Mouse (Mus musculus) midbrain, embryonic 11.5 days (tissue): ENCODE measurements around the gene Ces4a. TPM values are rescaled to one million over a fixed set of nuclear protein-coding genes. Genes with fewer than 3 reads are reported as not detected.
"Not testable (repeated sequence)": the region's sequence is repeated elsewhere in the genome, so short reads cannot be mapped to it uniquely, and the experiment has no call there.

ENCODE experiments used
- ATAC-seq: fragments of 200-750 bp; cut with Nextera tagmentation; 2 replicates; pipeline ENCODE4 v1.8.0; 2017; ENCODE audit warnings: moderate TSS enrichment, moderate library complexity; ENCODE audit not compliant: low FRiP score
- DNase-seq: peaks from one replicate; pipeline ENCODE4 v3.0.0; 2015; ENCODE audit warnings: low spot score; ENCODE audit errors: missing footprints
- H3K27ac ChIP-seq: fragments of 300-500 bp; sonication (generic); 2 replicates; pipeline ENCODE4 v1.5.1; 2014; ENCODE audit warnings: low read depth, low read length
- H3K27me3 ChIP-seq: fragments of 300-500 bp; sonication (generic); 2 replicates; pipeline ENCODE4 v1.6.1; 2014; ENCODE audit warnings: mild to moderate bottlenecking, low read length, moderate library complexity, mixed read lengths; ENCODE audit not compliant: control insufficient read depth, insufficient read depth
- H3K36me3 ChIP-seq: fragments of 300-500 bp; sonication (generic); 2 replicates; pipeline ENCODE4 v1.6.1; 2014; ENCODE audit warnings: mild to moderate bottlenecking, low read length, moderate library complexity, mixed read lengths; ENCODE audit not compliant: control insufficient read depth, insufficient read depth
- H3K4me1 ChIP-seq: fragments of 300-500 bp; sonication (generic); 2 replicates; pipeline ENCODE4 v1.6.1; 2014; ENCODE audit warnings: low read length; ENCODE audit not compliant: control insufficient read depth, insufficient read depth
- H3K4me2 ChIP-seq: fragments of 300-500 bp; sonication (generic); 2 replicates; pipeline ENCODE4 v1.6.1; 2014; ENCODE audit warnings: mild to moderate bottlenecking, moderate library complexity
- H3K4me3 ChIP-seq: fragments of 300-500 bp; sonication (generic); 2 replicates; pipeline ENCODE4 v1.5.1; 2014; ENCODE audit warnings: low read depth, low read length
- H3K9ac ChIP-seq: fragments of 300-500 bp; sonication (generic); 2 replicates; pipeline ENCODE4 v1.6.1; 2014; ENCODE audit warnings: low read length
- H3K9me3 ChIP-seq: fragments of 300-500 bp; sonication (generic); 2 replicates; pipeline ENCODE4 v1.6.1; 2016; ENCODE audit warnings: low read length; ENCODE audit not compliant: control insufficient read depth
- WGBS: fragments of 180-500 bp; shearing (Covaris S2); extraction: QIAGEN DNeasy Blood & Tissue Kit; methylation state at CpG from one replicate; pipeline ENCODE4 v1.1.7; 2014; 5-methylcytosine and 5-hydroxymethylcytosine counted together
- polyA plus RNA-seq: library from polyadenylated mRNA; unstranded; fragments of >200 nt; fragmentation: Nextera tagmentation; extraction: Ambion mirVana; gene quantifications from 2 replicates; pipeline ENCODE4 v1.2.1, GENCODE M21; 2014

Gene Ces4a
- polyA plus RNA-seq, 1 experiment from 2014 or later, result not detected

DNA sequence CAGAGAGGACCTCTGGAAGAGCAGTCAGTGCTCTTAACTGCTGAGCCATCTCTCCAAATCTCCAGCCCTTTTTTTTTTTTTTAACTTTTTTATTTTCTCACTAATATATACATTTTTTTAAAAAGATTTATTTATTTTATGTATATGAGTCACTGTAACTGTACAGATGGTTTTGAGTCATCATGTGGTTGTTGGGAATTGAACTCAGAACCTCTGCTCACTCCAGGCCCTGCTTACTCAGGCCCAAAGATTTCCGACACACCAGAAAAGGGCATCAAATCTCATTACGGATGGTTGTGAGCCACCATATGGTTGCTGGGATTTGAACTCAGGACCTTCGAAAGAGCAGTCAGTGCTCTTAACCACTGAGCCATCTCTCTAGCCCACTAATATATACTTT is 43.7 kb downstream of the Ces4a start:
- not testable (repeated sequence) for H3K4me2 ChIP-seq, H3K9ac ChIP-seq, ATAC-seq, H3K36me3 ChIP-seq, H3K27ac ChIP-seq, H3K4me1 ChIP-seq, H3K9me3 ChIP-seq, H3K27me3 ChIP-seq, DNase-seq, H3K4me3 ChIP-seq
- 94% methylated on average over 3 of the region's 3 CpGs for WGBS

DNA sequence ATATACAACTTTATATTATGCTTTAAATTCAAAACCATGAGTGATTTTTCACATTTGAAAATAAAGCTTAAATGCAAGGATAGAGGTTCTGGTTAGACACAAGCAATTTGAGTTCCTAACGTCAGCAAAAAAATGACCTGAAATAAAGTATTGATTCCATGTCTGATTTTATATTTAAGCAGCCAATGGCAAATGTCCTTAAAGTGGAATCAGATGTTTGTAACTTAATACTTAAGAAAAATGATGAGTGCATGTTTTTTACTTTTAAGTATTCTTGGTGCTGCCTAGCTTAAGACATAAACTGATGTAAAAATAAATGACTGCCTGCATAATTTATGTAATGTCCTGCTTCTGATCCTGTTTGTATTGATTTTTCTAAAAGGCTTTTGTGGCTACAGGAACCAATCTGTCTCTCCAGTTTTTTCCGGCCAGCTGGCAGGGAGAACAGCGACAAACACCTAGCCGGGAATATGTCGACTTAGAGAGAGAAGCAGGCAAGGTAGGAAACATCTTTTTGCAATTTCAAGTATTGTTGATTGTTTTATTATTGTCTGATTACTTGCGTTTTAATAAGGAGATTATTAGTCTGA is 46.7 kb downstream of the Ces4a start:
- H3K4me2 ChIP-seq, result no peak overlapping the region
- no peaks in the 10 kb centered on the region; the same call in 1 of the 2 replicates for H3K4me1 ChIP-seq
- H3K9ac ChIP-seq, result no peak overlapping the region
- H3K27me3 ChIP-seq, result no peaks in the 10 kb centered on the region
- no peak overlapping the region for H3K27ac ChIP-seq
- no peak overlapping the region for H3K4me3 ChIP-seq
- H3K36me3 ChIP-seq, result peaks cover 7% of the 10 kb centered on the region; the same call in 1 of the 2 replicates
- WGBS, result 83% methylated on average over 6 of the region's 6 CpGs
- ATAC-seq (no peak), DNase-seq (no peak)
- H3K9me3 ChIP-seq, result no peaks in the 10 kb centered on the region

DNA sequence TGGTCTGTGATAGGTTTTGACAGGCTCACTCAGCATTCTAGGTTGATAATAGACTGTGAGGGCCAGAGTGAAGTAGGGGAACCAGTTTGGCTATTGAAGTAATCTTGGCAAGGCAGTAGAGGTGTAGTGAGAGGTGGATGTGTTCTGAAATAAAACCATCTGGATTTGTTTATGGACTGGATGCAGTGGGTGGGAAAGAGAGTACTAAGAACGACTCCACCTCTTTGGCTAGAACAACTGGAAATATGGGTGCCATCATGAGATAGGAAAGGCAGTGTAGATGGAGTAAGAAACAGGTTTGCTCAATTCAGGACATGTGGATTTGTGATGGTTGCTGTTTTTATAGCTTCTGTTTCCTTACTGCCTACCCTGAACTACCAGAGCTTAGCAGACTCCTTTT is 50.6 kb downstream of the Ces4a start:
- no peak overlapping the region for H3K4me3 ChIP-seq
- no peak for ATAC-seq
- H3K9ac ChIP-seq, result no peak overlapping the region
- no peak overlapping the region for H3K4me2 ChIP-seq
- no peak for DNase-seq
- no peaks in the 10 kb centered on the region for H3K4me1 ChIP-seq
- no peaks in the 10 kb centered on the region for H3K27me3 ChIP-seq
- H3K36me3 ChIP-seq, result peaks cover 5% of the 10 kb centered on the region; the same call in 1 of the 2 replicates
- no peaks in the 10 kb centered on the region for H3K9me3 ChIP-seq
- H3K27ac ChIP-seq, result no peak overlapping the region
- WGBS, result 92% methylated on average over 1 of the region's 1 CpGs

DNA sequence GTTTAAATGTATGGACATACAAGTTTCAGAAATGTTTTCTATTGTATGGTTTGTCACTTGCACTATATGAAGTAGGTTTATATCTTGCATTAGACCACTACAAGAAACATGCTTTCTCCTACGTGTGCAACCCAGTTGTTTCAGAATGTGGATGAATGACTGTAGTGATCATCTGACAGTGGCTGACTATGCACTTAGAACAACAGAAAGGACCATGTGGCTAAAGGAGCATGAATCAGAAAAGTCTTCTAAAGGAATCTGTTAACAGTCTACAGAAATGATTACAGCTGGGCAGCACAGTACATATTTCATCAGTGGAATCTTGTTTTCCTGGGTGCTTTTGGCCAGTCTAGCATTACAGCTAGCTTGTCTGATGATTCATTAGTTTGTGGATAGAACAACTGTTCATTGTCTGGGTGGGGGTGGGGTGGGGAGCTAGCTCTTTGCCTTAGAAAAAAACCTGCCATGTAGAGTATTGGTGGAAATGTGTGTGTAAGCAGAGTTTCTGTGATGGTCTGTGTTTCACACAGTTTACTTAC is 54.9 kb downstream of the Ces4a start:
- Histone ChIP-seq H3K27ac (no peak overlapping the region), H3K4me3 (no peak overlapping the region), H3K9me3 (no peaks in the 10 kb centered on the region), H3K36me3 (no peaks in the 10 kb centered on the region), H3K4me2 (no peak overlapping the region), H3K9ac (no peak overlapping the region), H3K4me1 (no peaks in the 10 kb centered on the region), H3K27me3 (no peaks in the 10 kb centered on the region)
- no peak for ATAC-seq
- DNase-seq, result no peak
- WGBS, result 90% methylated on average over 1 of the region's 1 CpGs

DNA sequence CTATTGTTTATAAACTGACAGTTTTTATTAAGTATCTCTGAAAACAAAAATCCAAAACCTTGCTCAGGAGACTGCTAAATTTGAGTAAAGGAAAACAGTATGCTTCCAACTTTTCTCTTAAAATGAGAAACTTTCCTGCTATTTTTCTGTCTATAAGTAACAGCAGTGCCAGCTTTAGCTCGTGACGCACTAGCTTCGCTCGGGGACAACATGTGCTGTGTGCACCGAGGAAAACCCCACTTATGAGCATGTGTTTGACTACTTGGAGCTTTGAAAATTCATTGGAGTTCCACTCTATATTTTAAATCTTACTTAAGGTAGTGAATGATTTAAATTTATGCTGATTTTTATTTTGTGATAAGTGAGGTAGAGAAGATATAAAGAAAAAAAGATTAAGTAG is 60.6 kb downstream of the Ces4a start:
- WGBS, result 93% methylated on average over 5 of the region's 5 CpGs
- H3K4me3 ChIP-seq, result no peak overlapping the region
- ATAC-seq (no peak), DNase-seq (no peak)
- peaks cover 10% of the 10 kb centered on the region; the same call in 1 of the 2 replicates for H3K36me3 ChIP-seq
- no peak overlapping the region for H3K9ac ChIP-seq
- no peaks in the 10 kb centered on the region for H3K4me1 ChIP-seq
- no peaks in the 10 kb centered on the region for H3K9me3 ChIP-seq
- no peak overlapping the region for H3K27ac ChIP-seq
- H3K4me2 ChIP-seq, result no peak overlapping the region
- no peaks in the 10 kb centered on the region for H3K27me3 ChIP-seq

Other genes starting within 250 kb of the Ces4a start
- gene Ces2e, start 205.5 kb upstream of the Ces4a start, polyA plus RNA-seq, result not detected in 2 replicates
- not detected in 2 replicates for gene Ces2f, start 184.4 kb upstream of the Ces4a start, polyA plus RNA-seq
- gene Ces2g, start 170.1 kb upstream of the Ces4a start, polyA plus RNA-seq, result 0.05 TPM in 1 of 2 replicates, not detected in the other
- gene Ces2h, start 130.9 kb upstream of the Ces4a start, polyA plus RNA-seq, result not detected in 2 replicates
- gene Ces3a, start 83.2 kb upstream of the Ces4a start, polyA plus RNA-seq, result not detected in 2 replicates
- gene Ces3b, start 48.0 kb upstream of the Ces4a start, polyA plus RNA-seq, result not detected in 2 replicates
- 49.8 and 60.2 TPM in 2 replicates for gene Cbfb, start 38.9 kb downstream of the Ces4a start, polyA plus RNA-seq
- 32.3 and 32.9 TPM in 2 replicates for gene D230025D16Rik, start 93.3 kb downstream of the Ces4a start, polyA plus RNA-seq
- 5.6 and 6.1 TPM in 2 replicates for gene B3gnt9, start 123.4 kb downstream of the Ces4a start, polyA plus RNA-seq
- 11.3 and 15.0 TPM in 2 replicates for gene Tradd, start 132.8 kb downstream of the Ces4a start, polyA plus RNA-seq
- 0.84 and 1.5 TPM in 2 replicates for gene Fbxl8, start 132.8 kb downstream of the Ces4a start, polyA plus RNA-seq
- not detected in 2 replicates for gene Hsf4, start 138.0 kb downstream of the Ces4a start, polyA plus RNA-seq
- 2.0 and 3.2 TPM in 2 replicates for gene Nol3, start 144.3 kb downstream of the Ces4a start, polyA plus RNA-seq
- gene 4931428F04Rik, start 158.1 kb downstream of the Ces4a start, polyA plus RNA-seq, result 34.2 and 34.4 TPM in 2 replicates
- 6.4 and 8.6 TPM in 2 replicates for gene Exoc3l, start 164.3 kb downstream of the Ces4a start, polyA plus RNA-seq
- 94.9 and 101 TPM in 2 replicates for gene E2f4, start 165.9 kb downstream of the Ces4a start, polyA plus RNA-seq
- gene Elmo3, start 173.8 kb downstream of the Ces4a start, polyA plus RNA-seq, result 0.81 and 1.8 TPM in 2 replicates
- 0.91 and 1.1 TPM in 2 replicates for gene Lrrc29, start 194.5 kb downstream of the Ces4a start, polyA plus RNA-seq
- gene Tmem208, start 194.6 kb downstream of the Ces4a start, polyA plus RNA-seq, result 87.6 and 91.4 TPM in 2 replicates
- 1.6 and 2.0 TPM in 2 replicates for gene Fhod1, start 216.2 kb downstream of the Ces4a start, polyA plus RNA-seq
- gene Slc9a5, start 217.0 kb downstream of the Ces4a start, polyA plus RNA-seq, result 2.9 and 3.2 TPM in 2 replicates
- gene Plekhg4, start 241.5 kb downstream of the Ces4a start, polyA plus RNA-seq, result 0.55 and 0.61 TPM in 2 replicates